Mouse (Mus musculus) liver, embryonic 14.5 days (tissue): Measurements from ENCODE around the gene Atf7ip. TPM values are rescaled to one million over a fixed set of nuclear protein-coding genes. Genes with fewer than 3 reads are reported as not detected.

Source experiments
- ATAC-seq: fragments of 200-750 bp; cut with Nextera tagmentation; 2 replicates; pipeline ENCODE4 v1.8.0; 2017; ENCODE audit warnings: moderate number of reproducible peaks, mild to moderate bottlenecking, moderate library complexity; ENCODE audit not compliant: insufficient read depth
- DNase-seq, 3 experiments: peaks; one replicate each; pipeline ENCODE4 v3.0.0-alpha.2; 2012 to 2013; ENCODE audit warnings: low read depth in 3 of 3, low spot score in 3 of 3
- H3K27ac ChIP-seq: fragments of 300-500 bp; sonication (generic); 2 replicates; pipeline ENCODE4 v1.5.1; 2014; ENCODE audit warnings: moderate library complexity, mild to moderate bottlenecking, control low read depth, inconsistent platforms
- H3K27me3 ChIP-seq: fragments of 300-500 bp; sonication (generic); 2 replicates; pipeline ENCODE4 v1.6.1; 2014; ENCODE audit warnings: mild to moderate bottlenecking, low read length, moderate library complexity; ENCODE audit not compliant: control insufficient read depth, insufficient read depth
- H3K36me3 ChIP-seq: fragments of 300-500 bp; sonication (generic); replicated peaks from 2 replicates; pipeline ENCODE4 v1.6.1; 2014; ENCODE audit warnings: low read depth; ENCODE audit not compliant: control insufficient read depth, insufficient read depth
- H3K4me1 ChIP-seq, 2 experiments: fragments of 200-500 bp in 1 of 2; fragments of 300-500 bp in 1 of 2; sonication (generic) in 1 of 2; replicated peaks; 2 replicates each; pipeline ENCODE4 v1.6.1; 2012 to 2014; ENCODE audit warnings: antibody characterized with exemption in 1 of 2, inconsistent platforms in 1 of 2, low read length in 1 of 2; ENCODE audit not compliant: control insufficient read depth in 2 of 2, insufficient read depth in 2 of 2
- H3K4me2 ChIP-seq: fragments of 300-500 bp; sonication (generic); 2 replicates; pipeline ENCODE4 v1.6.1; 2014; ENCODE audit warnings: low read depth, mild to moderate bottlenecking, control low read depth, moderate library complexity
- H3K4me3 ChIP-seq, 2 experiments: fragments of 200-500 bp in 1 of 2; fragments of 300-500 bp in 1 of 2; sonication (generic) in 1 of 2; 2 replicates each; pipeline ENCODE4 v1.5.1; 2012 to 2014; ENCODE audit warnings: low read depth in 2 of 2, low read length in 2 of 2, mild to moderate bottlenecking in 2 of 2, control low read depth in 1 of 2, inconsistent platforms in 1 of 2, moderate library complexity in 1 of 2; ENCODE audit not compliant: insufficient read depth in 1 of 2
- H3K9ac ChIP-seq: fragments of 300-500 bp; sonication (generic); replicated peaks from 2 replicates; pipeline ENCODE4 v1.6.1; 2014; ENCODE audit warnings: mild to moderate bottlenecking, control low read depth, moderate library complexity
- H3K9me3 ChIP-seq: fragments of 300-500 bp; sonication (generic); 2 replicates; pipeline ENCODE4 v1.6.1; 2016; ENCODE audit warnings: low read length, mixed read lengths; ENCODE audit not compliant: control insufficient read depth
- CTCF ChIP-seq: IDR thresholded peaks from 2 replicates; pipeline ENCODE4 v1.5.1; 2016; ENCODE audit warnings: antibody characterized with exemption, low read depth, control low read depth
- EP300 ChIP-seq: IDR thresholded peaks from 2 replicates; pipeline ENCODE4 v1.6.1; 2016; ENCODE audit warnings: antibody characterized with exemption, low read depth
- WGBS: fragments of 180-500 bp; shearing (Covaris S2); extraction: QIAGEN DNeasy Blood & Tissue Kit; methylation state at CpG from one replicate; pipeline ENCODE4 v1.1.7; 2014; ENCODE audit not compliant: insufficient replicate concordance; 5-methylcytosine and 5-hydroxymethylcytosine counted together
- polyA plus RNA-seq, 2 experiments: library from polyadenylated mRNA; depleted of rRNA in 1 of 2; stranded (reverse) in 1 of 2; unstranded in 1 of 2; fragments of >200 nt; fragmentation: Nextera tagmentation in 1 of 2; extraction: Ambion mirVana in 1 of 2; gene quantifications; 2 replicates each; pipeline versions ENCODE4 v1.2.1 to v1.2.3; 2012 to 2014

Gene Atf7ip
- polyA plus RNA-seq, 2 experiments, result 7.2 to 14.2 TPM

GRCm38 (mm10) chr6:136497744-136498143, 8.2 kb upstream of the Atf7ip start:
- no peak overlapping the region for H3K4me3 ChIP-seq
- H3K4me2 ChIP-seq, result no peak overlapping the region
- no peak for ATAC-seq
- 44% methylated on average over 5 of the region's 5 CpGs for WGBS
- H3K4me1 ChIP-seq, result peaks cover 0 to 13% of the 10 kb centered on the region in 2 experiments; a peak in 2 of 4 replicates
- no peaks in the 10 kb centered on the region for H3K36me3 ChIP-seq
- no peaks in the 10 kb centered on the region for H3K9me3 ChIP-seq
- H3K27me3 ChIP-seq, result no peaks in the 10 kb centered on the region
- TF ChIP-seq CTCF, result no peak
- no peak for TF ChIP-seq EP300
- H3K9ac ChIP-seq, result no peak overlapping the region
- H3K27ac ChIP-seq, result no peak overlapping the region
- peak in 1 of 3 experiments; percentile 31 for DNase-seq

GRCm38 (mm10) chr6:136499292-136499977, 6.5 kb upstream of the Atf7ip start:
- Histone ChIP-seq H3K9ac (no peak overlapping the region), H3K27me3 (no peaks in the 10 kb centered on the region), H3K4me1 (peaks cover 0 to 13% of the 10 kb centered on the region in 2 experiments; a peak in 2 of 4 replicates), H3K9me3 (no peaks in the 10 kb centered on the region), H3K4me2 (no peak overlapping the region), H3K27ac (no peak overlapping the region), H3K36me3 (no peaks in the 10 kb centered on the region), H3K4me3 (no peak overlapping the region)
- DNase-seq, result no peak
- ATAC-seq, result no peak
- WGBS, result 67% methylated on average over 10 of the region's 10 CpGs
- TF ChIP-seq CTCF (no peak), EP300 (no peak)

DNA sequence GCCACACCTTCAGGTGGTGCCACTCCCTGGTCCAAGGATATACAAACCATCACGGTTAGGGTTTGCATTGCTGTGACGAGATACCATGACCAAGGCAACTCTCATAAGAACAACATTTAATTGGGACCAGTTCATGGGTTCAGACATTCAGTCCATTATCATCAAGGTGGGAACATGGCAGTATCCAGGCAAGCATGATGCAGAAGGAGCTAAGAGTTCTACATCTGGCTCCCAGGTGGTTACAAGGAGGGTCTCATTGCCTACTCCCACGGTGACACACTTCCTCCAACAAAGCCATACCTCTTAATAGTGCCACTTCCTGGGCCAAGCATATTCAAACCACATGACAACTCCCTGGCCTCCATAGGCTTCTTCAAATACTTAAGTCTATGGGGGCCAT, 2.7 kb downstream of the Atf7ip start:
- DNase-seq, result no peak
- H3K9ac ChIP-seq, result no peak overlapping the region
- TF ChIP-seq CTCF (no peak), EP300 (no peak)
- H3K27ac ChIP-seq, result no peak overlapping the region
- no peak overlapping the region for H3K4me3 ChIP-seq
- 77% methylated on average over 3 of the region's 3 CpGs for WGBS
- H3K4me2 ChIP-seq, result no peak overlapping the region
- ATAC-seq, result no peak
- no peaks in the 10 kb centered on the region for H3K9me3 ChIP-seq
- 0 out of 4 replicates have a peak, but pooled peaks cover 0 to 3% of the 10 kb centered on the region in 2 experiments for H3K4me1 ChIP-seq
- no peaks in the 10 kb centered on the region for H3K36me3 ChIP-seq
- no peaks in the 10 kb centered on the region for H3K27me3 ChIP-seq

GRCm38 (mm10) chr6:136510945-136511344, 5.0 kb downstream of the Atf7ip start:
- ATAC-seq (no peak), DNase-seq (no peak)
- Histone ChIP-seq H3K36me3 (no peaks in the 10 kb centered on the region), H3K27me3 (no peaks in the 10 kb centered on the region), H3K4me1 (no peaks in the 10 kb centered on the region), H3K27ac (no peak overlapping the region), H3K4me2 (no peak overlapping the region), H3K9me3 (peaks cover 2% of the 10 kb centered on the region; the same call in 1 of the 2 replicates), H3K9ac (no peak overlapping the region), H3K4me3 (no peak overlapping the region)
- WGBS, result 72% methylated on average over 7 of the region's 7 CpGs
- TF ChIP-seq CTCF (no peak), EP300 (no peak)

DNA sequence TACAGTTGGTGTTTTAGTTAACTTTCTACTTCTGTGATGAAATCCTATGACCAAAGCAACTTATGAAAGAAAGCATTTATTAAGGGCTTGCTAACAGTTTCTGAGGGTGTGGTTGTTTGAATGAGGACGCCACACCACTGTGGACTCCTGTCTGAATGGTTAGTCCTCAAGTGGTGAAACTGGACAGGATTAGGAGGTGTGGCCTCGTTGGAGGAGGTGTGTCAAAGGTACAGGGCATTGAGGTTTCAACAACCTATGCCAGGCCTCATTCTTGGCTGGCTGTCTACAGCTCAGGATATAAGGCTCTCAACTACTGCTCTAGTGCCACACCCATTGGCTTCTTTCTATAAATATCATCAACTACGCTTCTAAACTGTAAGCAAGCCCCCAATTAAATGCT, 6.4 kb downstream of the Atf7ip start:
- no peak overlapping the region for H3K27ac ChIP-seq
- H3K9me3 ChIP-seq, result peaks cover 2% of the 10 kb centered on the region; the same call in 1 of the 2 replicates
- WGBS, result 49% methylated on average over 3 of the region's 3 CpGs
- ATAC-seq (no peak), DNase-seq (no peak)
- no peak overlapping the region for H3K4me2 ChIP-seq
- TF ChIP-seq CTCF, result no peak
- TF ChIP-seq EP300, result no peak
- H3K27me3 ChIP-seq, result no peaks in the 10 kb centered on the region
- no peaks in the 10 kb centered on the region for H3K36me3 ChIP-seq
- H3K4me1 ChIP-seq, result peaks cover 6 to 11% of the 10 kb centered on the region in 2 experiments
- H3K4me3 ChIP-seq, result no peak overlapping the region
- no peak overlapping the region for H3K9ac ChIP-seq
